Mouse (Mus musculus) testis, adult 2 months (tissue): ENCODE data around the gene Ccdc194. TPM values are rescaled to one million over a fixed set of nuclear protein-coding genes. Genes with fewer than 3 reads are reported as not detected.
A peak's percentile ranks its signal among the peaks of the same experiment; 100 is the strongest.

ENCODE experiments used
- H3K27ac ChIP-seq: fragments of 200-500 bp; 2 replicates; pipeline ENCODE4 v1.5.1; 2012; ENCODE audit warnings: low read depth, low read length; ENCODE audit not compliant: control insufficient read depth, insufficient read depth
- H3K27me3 ChIP-seq: fragments of 200-500 bp; 2 replicates; pipeline ENCODE4 v1.6.1; 2012; ENCODE audit warnings: mild to moderate bottlenecking, low read length, moderate library complexity; ENCODE audit not compliant: control insufficient read depth, insufficient read depth
- H3K36me3 ChIP-seq: fragments of 200-500 bp; 2 replicates; pipeline ENCODE4 v1.6.1; 2012; ENCODE audit warnings: mild to moderate bottlenecking, low read length; ENCODE audit not compliant: control insufficient read depth, insufficient read depth
- H3K4me1 ChIP-seq: fragments of 200-500 bp; 2 replicates; pipeline ENCODE4 v1.6.1; 2012; ENCODE audit warnings: low read length; ENCODE audit not compliant: control insufficient read depth, insufficient read depth
- H3K4me3 ChIP-seq: fragments of 200-500 bp; 2 replicates; pipeline ENCODE4 v1.5.1; 2012; ENCODE audit warnings: low read depth, mild to moderate bottlenecking, low read length, moderate library complexity, mixed read lengths; ENCODE audit not compliant: control insufficient read depth
- CTCF ChIP-seq: fragments of 200-500 bp; IDR thresholded peaks from 2 replicates; pipeline ENCODE4 v1.5.1; 2012; ENCODE audit warnings: low read depth, mild to moderate bottlenecking, inconsistent platforms, low read length, moderate library complexity; ENCODE audit not compliant: control insufficient read depth, insufficient read depth, insufficient replicate concordance
- POLR2A ChIP-seq: fragments of 200-500 bp; IDR thresholded peaks from 2 replicates; pipeline ENCODE4 v1.6.1; 2012; ENCODE audit warnings: low read depth, mild to moderate bottlenecking, inconsistent platforms, low read length, moderate library complexity; ENCODE audit not compliant: control insufficient read depth
- polyA plus RNA-seq: library from polyadenylated mRNA; depleted of rRNA; stranded (reverse); fragments of >200 nt; gene quantifications from 2 replicates; pipeline ENCODE4 v1.2.3, GENCODE M21; 2012

Ccdc194 gene
- polyA plus RNA-seq, 1 experiment: 0.05 TPM

DNA sequence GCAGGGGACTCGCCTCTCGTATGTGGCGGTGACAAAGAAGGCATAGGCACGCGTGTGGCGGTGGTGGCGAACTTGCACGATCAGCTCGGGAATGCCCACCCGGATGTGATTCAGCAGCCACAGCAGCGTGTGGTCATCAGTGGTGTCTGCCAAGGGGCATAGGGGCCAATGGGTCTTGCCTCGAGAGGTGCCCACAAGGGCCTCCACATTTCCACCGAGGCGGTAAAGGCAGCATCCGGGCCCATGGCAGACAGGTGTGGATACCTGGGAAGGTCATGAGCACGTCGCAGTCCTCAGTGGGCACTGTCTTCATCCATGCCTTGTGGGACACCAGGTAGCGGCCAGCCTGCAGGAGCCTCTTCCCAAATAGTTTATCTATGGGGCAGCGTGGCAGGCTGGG, 40.8 kb downstream of the Ccdc194 start:
- Histone ChIP-seq H3K4me3 (no peak overlapping the region), H3K27me3 (no peaks in the 10 kb centered on the region), H3K27ac (no peak overlapping the region), H3K36me3 (no peaks in the 10 kb centered on the region), H3K4me1 (peaks cover 39% of the 10 kb centered on the region)
- TF ChIP-seq POLR2A: no peak
- no peak for TF ChIP-seq CTCF

DNA sequence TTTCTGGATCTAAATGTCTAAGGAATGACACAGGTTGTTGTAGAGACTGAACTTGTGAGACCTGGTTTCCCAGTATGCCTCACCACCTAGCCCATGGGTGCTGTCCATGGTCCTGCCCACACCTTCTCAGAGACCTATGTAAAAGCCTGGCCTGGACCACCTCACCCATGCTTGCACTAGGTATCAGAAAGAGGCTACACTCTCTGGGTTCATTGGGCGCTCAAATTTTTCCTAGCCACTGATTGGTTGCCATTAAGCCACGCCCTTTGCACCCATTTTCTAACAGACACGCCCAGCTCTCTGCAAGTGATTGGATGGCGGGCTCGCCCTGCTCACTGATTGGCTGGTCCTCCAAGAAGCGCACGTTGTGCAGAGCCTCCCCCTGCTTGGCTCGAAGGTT, 41.6 kb downstream of the Ccdc194 start:
- TF ChIP-seq POLR2A: no peak
- no peak for TF ChIP-seq CTCF
- Histone ChIP-seq H3K4me1 (peaks cover 34% of the 10 kb centered on the region), H3K36me3 (no peaks in the 10 kb centered on the region), H3K4me3 (no peak overlapping the region), H3K27me3 (no peaks in the 10 kb centered on the region), H3K27ac (no peak overlapping the region)

DNA sequence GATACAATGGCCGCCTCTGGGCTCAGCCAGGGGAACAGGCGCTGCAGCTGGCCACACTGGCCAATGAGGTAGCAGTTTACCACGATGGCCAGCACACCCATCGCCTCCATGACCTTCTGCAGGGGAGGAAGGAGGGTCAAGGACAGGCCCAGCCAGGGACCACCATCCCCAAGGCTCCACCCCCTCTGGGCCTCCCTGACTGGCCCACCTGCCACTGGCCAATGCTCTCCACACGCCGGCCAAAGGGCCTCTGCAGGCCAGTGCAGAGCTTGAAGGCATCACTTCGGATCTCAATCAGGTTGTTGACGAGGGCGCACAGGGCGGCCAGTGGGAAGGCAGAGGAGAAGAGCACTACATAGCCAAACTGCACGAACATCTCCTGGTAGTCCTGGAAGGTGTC, 46.6 kb downstream of the Ccdc194 start:
- Histone ChIP-seq H3K4me3 (no peak overlapping the region), H3K36me3 (no peaks in the 10 kb centered on the region)
- TF ChIP-seq POLR2A (no peak), CTCF (no peak)

DNA sequence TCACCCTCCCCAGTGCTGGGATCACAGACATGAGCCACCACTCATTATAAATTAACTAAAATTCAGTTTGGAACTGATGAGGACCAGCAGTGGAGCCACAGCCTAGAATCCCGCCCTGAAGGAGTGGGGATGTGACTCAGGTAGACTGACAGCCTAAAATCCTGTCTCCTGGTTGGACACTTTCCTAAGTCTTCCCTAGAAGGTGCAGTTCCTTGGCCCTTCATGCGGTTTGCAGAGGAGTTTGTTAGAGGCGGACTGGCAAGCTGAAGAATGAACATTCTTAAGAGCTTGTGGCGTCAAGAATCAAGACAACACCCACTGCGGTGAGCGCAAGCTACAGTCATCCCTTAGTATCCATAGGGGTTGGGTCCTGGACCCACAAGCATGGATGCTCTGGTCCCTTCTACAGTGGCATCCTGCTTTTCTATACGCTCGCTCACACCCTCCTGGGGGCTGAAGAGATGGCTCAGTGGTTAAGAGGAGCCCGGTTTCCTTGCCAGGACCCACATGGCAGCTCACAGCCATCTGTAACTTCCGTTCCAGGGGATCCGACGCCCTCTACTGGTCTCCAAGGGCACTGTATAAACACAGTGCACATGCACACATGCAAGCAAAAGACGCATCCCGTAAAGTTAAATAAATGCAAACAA, 48.2 kb downstream of the Ccdc194 start:
- Histone ChIP-seq H3K27me3 (no peaks in the 10 kb centered on the region), H3K27ac (no peak overlapping the region)

More for the DNA sequence above, 46.6 kb downstream of the Ccdc194 start:
- H3K27me3 ChIP-seq: no peaks in the 10 kb centered on the region
- peaks cover 28% of the 10 kb centered on the region for H3K4me1 ChIP-seq
- no peak overlapping the region for H3K27ac ChIP-seq

DNA sequence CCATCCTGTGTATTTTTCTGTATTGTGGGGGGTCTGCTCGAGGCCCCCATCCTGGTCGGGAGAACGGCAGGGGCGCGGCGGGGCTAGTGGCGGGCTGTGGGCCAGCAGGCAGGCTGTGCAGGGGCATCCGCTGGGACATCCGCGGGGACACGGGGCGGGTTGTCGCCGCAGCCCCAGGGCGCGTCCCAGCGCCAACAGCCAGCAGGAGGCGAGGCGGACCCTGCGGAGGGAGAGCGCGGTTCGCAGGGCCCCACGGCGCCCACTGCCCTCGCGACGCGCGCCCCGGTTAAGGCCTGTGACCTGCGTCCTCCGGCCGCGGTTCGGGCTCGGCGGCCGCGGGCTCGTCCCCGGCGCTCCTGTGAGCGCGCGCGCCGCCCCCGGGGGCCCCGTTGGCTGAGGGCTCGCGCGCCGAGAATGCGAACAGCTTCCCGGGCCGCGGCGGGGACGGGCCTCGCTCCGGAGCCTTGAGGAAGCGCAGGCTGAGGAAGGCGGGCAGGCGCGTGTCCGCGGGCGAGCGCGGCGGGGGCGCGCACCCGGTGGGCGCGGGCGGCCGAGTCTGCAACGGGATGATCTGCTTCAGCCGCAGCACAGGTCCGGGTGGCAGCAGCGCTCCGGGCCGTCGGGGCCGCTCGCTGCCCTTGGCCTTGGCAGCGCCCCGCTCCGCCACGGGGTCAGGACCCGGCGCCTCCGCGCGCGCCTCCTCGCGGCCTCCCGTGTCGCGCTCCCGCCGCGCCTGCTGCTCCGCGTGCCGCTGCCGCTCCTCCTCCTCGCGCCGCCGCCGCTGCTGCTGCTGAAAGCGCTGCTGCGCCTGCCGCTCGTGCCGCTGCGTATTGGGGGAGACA, 49.2 kb downstream of the Ccdc194 start:
- Histone ChIP-seq H3K4me1 (peaks cover 25% of the 10 kb centered on the region), H3K27ac (peak overlapping the region; percentile 67), H3K27me3 (no peaks in the 10 kb centered on the region), H3K36me3 (no peaks in the 10 kb centered on the region), H3K4me3 (peak overlapping the region; percentile 88)
- TF ChIP-seq CTCF: no peak
- no peak for TF ChIP-seq POLR2A

More for the DNA sequence above, 48.2 kb downstream of the Ccdc194 start:
- Histone ChIP-seq H3K4me3 (no peak overlapping the region), H3K36me3 (no peaks in the 10 kb centered on the region), H3K4me1 (peaks cover 28% of the 10 kb centered on the region)
- TF ChIP-seq POLR2A: no peak
- peak; percentile 55; the same call in 1 of the 2 replicates for TF ChIP-seq CTCF

DNA sequence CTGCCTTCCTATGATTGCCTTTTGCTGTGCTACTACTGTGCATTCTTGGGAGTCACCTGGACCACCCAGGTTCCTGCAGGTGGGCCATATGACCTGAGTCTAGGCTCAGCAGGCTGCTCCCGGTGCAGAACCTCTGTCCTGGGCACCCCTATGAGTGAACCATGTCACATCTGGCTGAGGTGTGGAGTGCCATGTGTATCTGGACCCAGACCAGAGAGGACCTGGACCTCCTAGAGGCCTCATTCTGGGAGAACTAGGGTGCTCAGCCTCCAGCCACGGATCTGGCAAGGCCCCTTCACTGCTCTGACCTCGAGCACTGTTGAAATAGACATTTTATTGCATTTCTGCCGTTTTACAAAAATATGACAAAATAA, 49.8 kb downstream of the Ccdc194 start:
- H3K27ac ChIP-seq: no peak overlapping the region
- no peaks in the 10 kb centered on the region for H3K27me3 ChIP-seq
- no peaks in the 10 kb centered on the region for H3K36me3 ChIP-seq
- H3K4me1 ChIP-seq: peaks cover 19% of the 10 kb centered on the region
- no peak for TF ChIP-seq CTCF
- TF ChIP-seq POLR2A: no peak
- no peak overlapping the region for H3K4me3 ChIP-seq

DNA sequence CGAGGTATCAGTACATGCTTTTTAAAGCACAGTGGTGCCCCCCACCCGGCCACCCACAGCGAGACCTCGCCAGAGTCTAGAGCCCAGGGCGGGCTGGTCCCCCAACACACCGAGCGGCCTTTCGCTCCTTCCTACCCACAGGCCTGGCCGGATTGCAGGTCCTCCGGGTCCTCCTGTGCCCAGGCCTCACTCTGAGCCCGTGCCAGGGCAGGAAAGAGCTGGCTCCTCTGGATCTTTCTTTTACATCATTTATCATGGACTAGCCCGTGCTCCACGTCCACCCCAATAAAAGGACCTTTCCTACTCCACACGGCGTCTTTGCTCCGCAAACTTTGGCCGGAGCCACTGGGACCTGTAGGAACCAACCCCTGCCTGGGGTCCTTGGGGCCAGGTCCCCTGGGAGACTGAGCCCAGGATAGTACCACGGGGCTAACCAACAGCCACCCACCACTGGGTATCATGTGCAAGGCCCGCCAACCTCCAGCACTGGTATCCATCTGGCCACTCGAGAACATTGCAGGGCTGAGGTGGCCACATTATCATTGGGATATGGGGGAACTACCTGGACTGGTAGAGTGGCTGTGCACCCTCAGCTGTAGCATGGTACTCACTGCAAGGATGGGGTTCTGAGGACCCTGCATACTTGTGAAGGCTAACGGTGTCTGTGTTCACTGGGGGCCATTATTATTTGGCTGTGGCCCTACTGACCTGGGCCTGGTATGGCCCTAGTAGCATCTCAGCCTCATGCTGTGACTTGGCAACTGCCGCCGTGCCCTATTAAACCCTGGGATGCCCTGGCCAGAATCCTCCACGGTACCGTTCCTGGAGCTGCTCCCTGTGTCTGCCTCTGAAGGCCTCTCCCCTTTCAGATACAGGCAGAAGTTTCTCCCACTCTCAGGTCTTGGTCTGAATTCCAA, 50.5 kb downstream of the Ccdc194 start:
- TF ChIP-seq CTCF (no peak), POLR2A (no peak)
- H3K27ac ChIP-seq: no peak overlapping the region
- H3K4me1 ChIP-seq: peaks cover 19% of the 10 kb centered on the region
- no peaks in the 10 kb centered on the region for H3K27me3 ChIP-seq
- H3K36me3 ChIP-seq: no peaks in the 10 kb centered on the region
- no peak overlapping the region for H3K4me3 ChIP-seq
